Mouse (Mus musculus): Measurements from ENCODE around the gene Catsper2.

The Catsper2 gene

DNA sequence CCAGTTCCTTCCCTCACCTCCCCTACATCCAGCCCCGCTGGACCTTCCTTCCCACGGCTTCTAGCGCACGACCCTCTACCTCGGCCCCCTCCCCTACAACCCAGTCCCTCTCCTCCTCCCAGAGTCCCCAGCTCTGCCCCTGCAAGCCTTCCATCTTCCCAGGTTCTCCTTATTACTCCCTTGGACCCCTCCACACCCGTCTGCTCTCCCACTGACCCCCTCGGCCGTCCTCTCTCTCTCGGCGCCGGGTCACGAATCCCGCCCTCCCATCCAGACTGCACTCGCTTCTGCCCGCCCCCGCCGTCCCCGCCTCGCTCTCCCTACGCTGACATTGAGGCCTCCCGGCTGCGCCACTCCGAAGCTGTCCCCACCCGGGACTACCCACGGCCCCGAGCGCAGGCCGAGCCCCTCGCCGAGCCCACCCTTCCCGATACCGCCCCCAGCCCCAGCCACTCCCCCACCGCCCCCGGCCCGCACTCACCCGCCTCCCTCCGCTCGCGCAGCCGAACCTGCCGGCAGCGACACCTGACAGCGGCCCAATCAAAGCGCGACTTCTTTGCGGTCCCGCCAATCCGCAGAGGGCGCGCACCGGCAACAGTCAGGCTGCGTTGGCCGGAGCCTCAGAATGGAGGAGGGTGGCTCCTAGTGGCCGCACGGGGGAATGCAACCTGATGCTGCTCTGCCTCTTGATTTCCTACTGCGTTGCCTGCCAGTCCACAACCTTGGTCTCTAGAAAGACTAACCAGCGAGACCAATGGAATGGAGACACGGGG, 58.6 kb downstream of the Catsper2 start, which contains the start of gene Ppip5k1:
Gene Ppip5k1, minus strand, starts transcription at position 577 of the 773 bp plus-strand sequence.
- peak; percentile 98 for DNase-seq (ENCODE audit: low read depth, low spot score)

GRCm38 (mm10) chr2:121354378-121354777, 59.2 kb downstream of the Catsper2 start:
- DNase-seq (ENCODE audit: low read depth, low spot score): no peak

- no peak for DNase-seq (ENCODE audit: low read depth, low spot score)
Observed at GRCm38 (mm10) chr2:121353156-121353555, 60.4 kb downstream of the Catsper2 start.
